Mouse (Mus musculus) left cerebral cortex, postnatal 36 days (tissue): Measurements from ENCODE around the gene Noxo1. TPM values are rescaled to one million over a fixed set of nuclear protein-coding genes. Genes with fewer than 3 reads are reported as not detected.

Experiments used
- DNase-seq, 2 experiments: peaks; one replicate each; pipeline ENCODE4 v3.0.0; 2021 to 2022; ENCODE audit warnings: low spot score in 2 of 2, mixed read lengths in 1 of 2
- intact Hi-C: fragments of 180-260 bp; cut with DNase I; formaldehyde crosslinking; loops from one replicate; pipeline ENCODE4 v1.15.1; 2025
- total RNA-seq, 2 experiments: library from RNA; stranded (reverse); gene quantifications; 2 replicates each; pipeline ENCODE4 v1.2.3; 2021

The Noxo1 gene
- total RNA-seq, 2 experiments from 2014 or later, result 2.1 to 2.9 TPM

DNA sequence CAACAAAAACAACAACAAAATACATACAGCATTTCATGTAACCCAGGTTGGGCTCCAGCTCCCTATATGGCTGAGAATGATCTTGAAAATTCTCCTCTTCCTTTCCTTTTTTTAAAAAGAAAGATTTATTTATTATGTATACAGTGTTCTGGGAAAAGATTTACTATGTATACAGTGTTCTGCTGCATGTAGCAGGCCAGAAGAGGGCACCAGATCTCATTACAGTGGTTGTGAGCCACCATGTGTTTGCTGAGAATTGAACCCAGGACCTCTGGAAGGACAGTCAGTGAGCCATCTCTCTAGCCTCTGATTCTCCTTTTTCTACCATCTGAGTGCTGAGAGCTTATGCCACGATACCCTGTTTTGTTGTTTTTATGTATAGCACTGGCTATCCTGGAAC lies 38.5 kb downstream of the Noxo1 start:
- DNase-seq, result no peak
- intact Hi-C loops, result no loop called here

DNA sequence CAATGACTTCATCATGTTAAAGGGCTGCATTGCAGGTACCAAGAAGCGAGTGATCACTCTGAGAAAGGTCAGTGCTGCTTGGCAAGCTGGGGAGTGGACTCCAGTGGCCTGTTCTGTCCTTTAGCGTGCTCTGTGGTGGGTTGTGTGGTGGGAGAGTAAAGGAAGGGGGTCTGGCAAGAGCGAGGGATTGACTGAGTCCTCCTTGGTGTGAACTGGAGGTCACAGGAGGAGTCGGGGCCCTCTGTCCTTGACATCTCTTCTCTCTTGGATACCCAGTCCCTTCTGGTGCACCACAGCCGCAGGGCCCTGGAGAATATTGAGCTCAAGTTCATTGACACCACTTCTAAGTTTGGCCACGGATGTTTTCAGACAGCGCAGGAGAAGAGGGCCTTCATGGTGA lies 39.4 kb downstream of the Noxo1 start:
- DNase-seq, result no peak
- intact Hi-C loops, result no loop called here

DNA sequence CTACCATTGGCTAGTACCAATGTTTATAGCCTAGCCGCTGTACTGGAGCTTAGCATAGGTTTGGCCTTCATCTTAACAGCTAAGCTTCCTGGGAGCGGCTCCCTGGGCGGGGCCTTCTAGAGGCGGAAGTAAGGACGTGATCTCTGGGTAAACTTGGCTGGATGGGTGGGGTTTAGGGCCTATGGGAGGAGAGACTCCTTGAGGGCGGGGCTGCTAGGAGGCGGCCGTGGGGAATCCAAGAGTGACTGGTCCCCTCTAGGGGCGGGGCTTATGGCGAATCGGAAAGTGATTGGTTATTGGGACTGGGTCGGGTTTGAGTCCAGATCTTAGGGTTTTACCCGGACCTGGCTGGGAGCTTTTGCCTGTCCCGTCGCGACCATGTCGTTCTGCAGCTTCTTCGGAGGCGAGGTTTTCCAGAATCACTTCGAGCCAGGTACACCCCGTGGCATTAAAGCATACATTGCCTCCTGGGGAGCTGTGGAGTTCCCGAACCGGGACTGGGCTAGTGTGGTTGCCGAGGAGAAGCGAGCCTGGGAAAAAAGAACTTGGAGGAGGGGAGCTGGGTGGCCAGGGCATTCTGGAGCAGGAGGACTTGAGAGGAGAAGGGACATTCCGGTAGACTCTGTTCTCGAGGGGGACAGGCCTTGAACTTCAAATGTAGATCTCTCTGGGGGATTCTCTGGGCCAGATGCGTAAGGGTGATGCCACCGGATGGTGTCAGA lies 40.5 kb downstream of the Noxo1 start, which contains the start of gene Msrb1:
Gene Msrb1 (plus strand): TSS at position 313 of the 722 bp plus-strand sequence.
- intact Hi-C loops, result no loop called here
- DNase-seq, result peak; percentile 88 to 90

DNA sequence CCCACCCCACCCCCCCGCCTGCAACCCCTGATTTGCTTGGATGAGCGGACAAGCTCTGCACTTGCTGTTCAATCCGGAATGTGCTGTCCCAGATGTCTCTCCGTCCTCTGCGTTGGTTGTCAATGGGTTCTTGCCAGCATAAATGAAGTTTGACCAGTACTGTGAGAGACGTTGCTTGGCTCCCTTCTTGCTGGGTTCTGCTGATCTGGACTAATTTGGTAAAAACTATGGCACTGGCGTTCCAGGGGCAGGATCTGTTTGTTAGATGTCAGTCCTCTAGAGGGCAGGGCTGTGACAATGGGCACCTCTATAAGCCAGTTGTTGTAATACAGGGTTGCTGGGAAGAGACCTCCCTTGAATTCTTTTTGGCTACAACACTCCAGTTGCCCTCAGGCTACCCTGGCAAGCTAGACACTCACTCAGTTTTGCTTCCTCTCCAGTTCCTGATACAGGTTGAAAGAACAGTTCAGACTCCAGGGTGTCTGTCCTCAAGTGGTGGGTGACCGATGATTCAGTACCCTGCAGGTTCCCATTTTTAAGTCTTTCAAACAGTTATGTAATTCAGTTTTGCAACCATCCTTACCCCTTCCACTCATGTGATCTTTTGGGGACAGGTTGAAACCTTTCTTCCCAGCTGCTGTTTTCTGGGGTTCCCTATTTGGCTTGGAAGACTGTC lies 41.2 kb downstream of the Noxo1 start:
- intact Hi-C loops, result no loop called here
- DNase-seq, result no peak

DNA sequence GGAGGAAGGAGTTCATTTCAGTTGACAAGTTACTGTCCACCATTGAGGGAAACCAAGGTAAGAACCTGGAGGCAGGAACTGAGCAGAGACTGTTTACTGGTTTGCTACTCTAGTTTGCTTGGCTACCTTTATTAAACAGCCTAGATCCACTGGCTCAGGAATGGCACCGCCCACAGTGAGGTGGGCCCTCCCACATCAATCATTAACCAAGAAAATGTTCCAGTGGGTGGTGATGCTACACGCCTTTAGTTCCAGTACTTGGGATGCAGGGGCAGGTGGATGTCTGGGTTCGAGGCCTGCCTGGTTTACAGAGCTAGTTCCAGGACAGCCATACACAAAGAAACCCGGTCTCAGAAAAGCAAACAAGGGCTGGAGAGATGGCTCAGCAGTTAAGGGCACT lies 42.2 kb downstream of the Noxo1 start:
- intact Hi-C loops, result no loop called here
- DNase-seq, result no peak

DNA sequence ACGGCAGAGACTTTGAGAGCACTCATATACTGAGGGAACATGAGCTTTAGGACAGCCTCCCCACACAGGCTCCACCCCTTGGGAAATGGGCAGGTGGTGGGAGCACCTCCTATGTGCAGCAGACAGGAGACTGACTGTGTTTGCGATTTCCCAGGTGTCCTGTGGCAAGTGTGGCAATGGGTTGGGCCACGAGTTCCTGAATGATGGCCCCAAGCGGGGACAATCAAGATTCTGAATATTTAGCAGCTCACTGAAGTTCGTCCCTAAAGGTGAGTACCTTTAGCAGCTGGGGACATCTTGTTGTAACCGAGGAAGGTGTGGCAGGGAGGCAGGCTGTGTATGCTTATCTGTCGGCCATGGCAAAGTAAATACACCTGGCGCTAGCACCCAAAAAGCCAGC lies 43.9 kb downstream of the Noxo1 start:
- intact Hi-C loops, result no loop called here
- no peak for DNase-seq

DNA sequence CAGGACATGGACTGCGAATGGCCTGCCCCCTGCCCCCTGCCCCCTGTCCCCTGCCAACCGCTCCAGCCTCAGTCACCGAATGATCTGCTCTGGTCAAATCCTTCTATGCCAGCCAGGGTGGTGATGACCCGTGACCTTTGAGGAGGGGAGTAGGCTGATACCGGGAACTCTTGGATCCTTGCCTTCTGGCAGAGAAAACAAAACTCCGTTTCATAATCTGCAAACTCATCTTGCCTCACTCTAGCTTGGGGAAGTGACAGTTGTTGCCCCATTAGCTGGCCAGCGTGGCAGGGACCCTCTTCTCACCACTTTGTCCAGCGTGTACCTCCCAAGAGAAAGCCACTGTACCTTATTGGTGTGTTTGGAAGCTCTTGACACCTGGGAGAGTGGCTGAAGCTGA lies 46.3 kb downstream of the Noxo1 start:
- intact Hi-C loops, result no loop called here
- DNase-seq, result no peak

DNA sequence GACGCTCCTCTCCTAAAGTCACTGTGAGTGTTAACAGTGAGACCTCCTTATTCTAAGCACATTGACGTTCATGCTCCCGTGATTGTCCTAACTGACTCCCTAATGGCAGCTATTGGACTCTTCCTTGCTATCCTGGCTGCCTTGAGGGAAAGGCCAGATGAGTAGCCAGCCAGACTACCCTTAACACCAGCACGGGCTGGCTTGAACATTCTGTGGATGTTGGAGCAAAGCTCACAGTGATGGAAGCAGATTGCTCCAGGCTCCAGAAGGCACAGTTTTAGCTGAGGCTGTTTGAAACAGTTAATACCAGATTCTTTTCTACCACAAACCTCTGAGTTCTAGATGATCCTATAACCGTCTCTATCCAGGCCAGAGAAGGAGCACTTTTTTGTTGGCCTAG lies 47.9 kb downstream of the Noxo1 start:
- DNase-seq, result no peak
- intact Hi-C loops, result no loop called here

DNA sequence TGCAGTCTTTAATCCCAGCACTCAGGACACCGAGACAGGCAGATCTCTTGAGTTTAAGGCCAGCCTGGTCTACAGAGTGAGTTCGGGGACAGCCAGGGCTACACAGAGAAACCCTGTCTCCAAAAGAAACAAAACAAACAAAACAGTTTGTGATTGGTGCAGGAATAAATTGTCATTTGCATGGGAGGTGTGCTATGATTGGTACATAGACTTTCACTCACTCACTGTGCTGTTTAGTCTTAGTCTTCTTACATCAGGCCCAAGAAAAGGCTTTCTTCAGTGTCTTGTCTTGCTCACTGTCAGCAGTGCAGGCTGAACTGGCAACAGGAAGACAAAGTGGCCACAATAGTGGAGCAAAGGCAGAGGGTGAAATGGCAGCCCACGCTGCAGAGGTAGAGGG lies 48.3 kb downstream of the Noxo1 start:
- DNase-seq, result no peak
- intact Hi-C loops, result no loop called here

DNA sequence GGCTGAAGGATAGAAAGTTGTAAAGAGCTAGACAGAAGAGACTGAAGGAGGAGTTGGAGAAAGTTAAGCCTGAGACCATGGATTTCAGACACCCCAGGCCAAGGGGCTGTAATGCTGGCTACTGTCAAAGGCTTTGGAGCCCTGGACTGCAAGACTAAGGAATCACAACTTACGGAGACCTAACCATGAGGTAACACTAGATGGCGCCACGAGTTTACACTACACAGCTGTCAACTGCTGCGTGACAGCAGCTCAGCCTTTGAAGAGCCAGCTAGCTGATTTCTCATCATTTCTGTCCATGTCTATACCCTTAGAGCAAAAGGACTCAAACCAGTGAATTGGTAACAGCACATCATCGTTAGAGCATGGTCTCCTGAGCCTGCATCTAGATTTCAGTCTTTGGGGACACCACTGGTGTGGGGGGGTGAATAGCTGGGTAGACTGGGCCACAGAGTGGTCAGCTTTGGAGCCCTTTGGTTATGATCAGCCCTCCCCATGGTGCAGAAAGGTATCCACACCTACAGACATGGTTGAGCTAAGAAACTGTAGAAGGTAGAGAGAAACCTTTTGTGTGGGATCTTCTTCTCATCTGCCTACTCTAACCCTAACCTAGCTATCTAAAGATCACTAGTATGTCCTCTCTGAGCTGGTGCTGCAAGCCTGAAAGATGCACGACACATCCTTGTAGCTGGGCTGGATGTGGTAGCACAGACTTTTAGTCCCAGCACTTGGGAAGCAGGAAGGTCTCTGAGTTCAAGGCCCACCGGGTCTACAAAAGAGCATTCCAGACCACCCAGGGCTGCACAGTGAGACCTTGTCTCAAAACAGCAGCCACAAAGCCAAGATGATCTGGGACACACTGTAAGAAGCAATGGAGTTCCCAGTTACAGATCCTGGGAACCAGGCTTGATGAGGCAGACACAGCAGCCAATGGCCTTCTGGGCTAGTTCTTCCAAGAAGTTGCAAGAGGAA lies 49.8 kb downstream of the Noxo1 start:
- intact Hi-C loops, result loop anchor here (2.0 to 5.0 kb wide), 2 partner anchors 71 to 136 kb away; no protein-coding TSS in a partner anchor

DNA sequence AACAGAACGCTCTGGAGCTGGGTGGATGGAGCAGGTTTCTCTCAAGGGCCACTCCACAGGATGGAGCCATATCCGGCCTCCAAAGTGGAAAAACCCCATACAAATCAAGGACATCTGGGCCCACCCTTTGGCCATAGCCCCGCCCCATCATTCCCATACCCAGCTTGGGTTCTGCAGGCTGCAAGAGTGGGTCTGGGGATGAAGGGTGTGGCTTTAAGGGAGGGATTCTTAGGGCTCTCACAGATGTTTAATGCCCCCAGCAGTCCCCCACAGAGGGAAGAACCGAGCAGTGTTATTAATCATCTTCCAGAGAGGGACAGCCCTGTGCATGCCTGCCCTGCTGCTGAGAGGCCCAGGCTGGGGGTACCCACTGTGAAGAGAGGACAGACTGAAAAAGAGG lies 51.0 kb downstream of the Noxo1 start:
- intact Hi-C loops, result loop anchor here (2.0 to 5.0 kb wide), 2 partner anchors 70 to 135 kb away; no protein-coding TSS in a partner anchor
- no peak for DNase-seq

More for the DNA sequence above, 49.8 kb downstream of the Noxo1 start:
- DNase-seq, result peak; percentile 61 to 84

Other genes starting within 250 kb of the Noxo1 start
- 10 to 100 TPM; 26.2 to 40.9 TPM for gene E4f1, start 225.9 kb upstream of the Noxo1 start, total RNA-seq
- 10 to 100 TPM; 60.4 to 75.1 TPM for gene Pgp, start 225.8 kb upstream of the Noxo1 start, total RNA-seq
- 1 to 10 TPM in 1 of 2 experiments, under 1 TPM in 1; 0.86 to 1.1 TPM for gene Bricd5, start 222.3 kb upstream of the Noxo1 start, total RNA-seq
- 10 to 100 TPM; 35.1 to 35.8 TPM for gene Mlst8, start 217.2 kb upstream of the Noxo1 start, total RNA-seq
- gene Caskin1, start 207.6 kb upstream of the Noxo1 start, total RNA-seq, result 100 to 1,000 TPM; 110 to 140 TPM
- gene Traf7, start 168.3 kb upstream of the Noxo1 start, total RNA-seq, result 10 to 100 TPM; 69.6 to 95.6 TPM
- 10 to 100 TPM; 51.0 to 51.3 TPM for gene Rab26, start 162.0 kb upstream of the Noxo1 start, total RNA-seq
- 10 to 100 TPM; 62.7 to 85.4 TPM for gene Pkd1, start 146.4 kb upstream of the Noxo1 start, total RNA-seq
- gene Tsc2, start 63.6 kb upstream of the Noxo1 start, total RNA-seq, result 100 to 1,000 TPM; 116 to 157 TPM
- 1 to 10 TPM; 4.2 to 6.6 TPM for gene Nthl1, start 63.6 kb upstream of the Noxo1 start, total RNA-seq
- 10 to 100 TPM; 51.0 to 51.2 TPM for gene Slc9a3r2, start 45.9 kb upstream of the Noxo1 start, total RNA-seq
- gene Npw, start 37.8 kb upstream of the Noxo1 start, total RNA-seq, result 1 to 10 TPM; 1.1 to 1.3 TPM
- gene Zfp598, start 26.5 kb upstream of the Noxo1 start, total RNA-seq, result 10 to 100 TPM; 30.5 to 45.1 TPM
- 100 to 1,000 TPM; 179 to 200 TPM for gene Syngr3, start 6.3 kb upstream of the Noxo1 start, total RNA-seq
- 10 to 100 TPM; 18.2 TPM for gene Gfer, start 78 bp upstream of the Noxo1 start, total RNA-seq
- gene Tbl3, start 11.4 kb downstream of the Noxo1 start, total RNA-seq, result 10 to 100 TPM; 26.9 to 29.6 TPM
- not detected for gene Rnf151, start 21.8 kb downstream of the Noxo1 start, total RNA-seq
- 100 to 1,000 TPM; 291 to 312 TPM for gene Rps2, start 21.9 kb downstream of the Noxo1 start, total RNA-seq
- gene Ndufb10, start 28.2 kb downstream of the Noxo1 start, total RNA-seq, result 100 to 1,000 TPM; 193 to 210 TPM
- under 1 TPM; 0.39 to 0.57 TPM for gene Rpl3l, start 31.6 kb downstream of the Noxo1 start, total RNA-seq
- gene Msrb1, start 40.4 kb downstream of the Noxo1 start, total RNA-seq, result 10 to 100 TPM; 36.4 to 46.7 TPM
- gene Hs3st6, start 56.8 kb downstream of the Noxo1 start, total RNA-seq, result under 1 TPM; 0.36 to 0.44 TPM
- not detected for gene Meiob, start 108.1 kb downstream of the Noxo1 start, total RNA-seq
- 100 to 1,000 TPM; 134 to 153 TPM for gene Hagh, start 143.9 kb downstream of the Noxo1 start, total RNA-seq
- gene Fahd1, start 154.1 kb downstream of the Noxo1 start, total RNA-seq, result 10 to 100 TPM; 18.0 to 20.5 TPM
- gene Igfals, start 169.8 kb downstream of the Noxo1 start, total RNA-seq, result not detected
- gene Nubp2, start 190.1 kb downstream of the Noxo1 start, total RNA-seq, result 10 to 100 TPM; 31.4 to 34.8 TPM
- 10 to 100 TPM; 56.4 to 63.7 TPM for gene Spsb3, start 190.4 kb downstream of the Noxo1 start, total RNA-seq
- 10 to 100 TPM; 47.4 to 60.0 TPM for gene Eme2, start 198.9 kb downstream of the Noxo1 start, total RNA-seq
- 10 to 100 TPM; 61.8 to 74.6 TPM for gene Mrps34, start 198.9 kb downstream of the Noxo1 start, total RNA-seq
- 10 to 100 TPM; 41.4 to 54.3 TPM for gene Nme3, start 200.3 kb downstream of the Noxo1 start, total RNA-seq
- 100 to 1,000 TPM; 363 to 396 TPM for gene Mapk8ip3, start 240.7 kb downstream of the Noxo1 start, total RNA-seq